Mouse (Mus musculus): ENCODE measurements around the gene Ebi3. TPM values are rescaled to one million over a fixed set of nuclear protein-coding genes. Genes with fewer than 3 reads are reported as not detected.

The Ebi3 gene
- polyA plus RNA-seq, 2 experiments, result 3.0 to 4.1 TPM

DNA sequence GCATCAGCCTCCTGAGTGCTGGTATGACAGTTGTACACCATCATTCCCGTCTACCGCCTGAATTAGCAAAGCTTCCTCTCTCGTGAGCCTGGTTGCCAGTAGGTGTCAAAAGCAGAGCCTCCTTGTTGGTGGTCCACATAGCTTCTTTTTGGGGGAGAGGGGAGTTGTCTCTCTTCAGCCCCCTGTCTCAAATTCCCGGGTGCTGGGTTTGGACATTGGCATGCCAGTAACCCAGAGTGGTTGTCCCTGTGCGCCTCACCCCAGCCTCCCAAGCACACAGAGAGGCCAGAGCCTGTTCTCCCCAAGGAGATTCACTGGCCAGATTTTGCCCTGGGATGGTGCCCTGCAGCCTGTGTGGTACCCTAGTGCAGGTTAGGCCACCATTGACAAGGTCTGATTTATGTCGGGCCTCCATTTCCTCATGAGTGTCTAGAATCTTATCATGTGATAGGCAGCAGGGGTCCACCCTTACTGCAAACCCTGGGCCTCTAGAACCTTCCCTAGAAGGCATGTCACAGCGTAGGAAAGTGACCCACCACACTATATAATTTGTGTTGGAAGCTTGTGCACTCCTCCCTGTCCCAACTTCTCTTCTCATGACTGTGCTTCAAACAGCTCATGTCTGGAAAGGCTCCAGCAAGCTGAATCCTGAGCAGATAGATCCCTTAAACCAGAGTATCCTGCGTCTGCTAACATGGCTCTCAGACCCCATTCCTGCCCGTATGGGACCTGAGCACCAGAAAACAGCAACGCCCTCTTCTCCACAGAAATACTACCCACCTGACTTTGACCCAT is 7.7 kb downstream of the Ebi3 start:
- ATAC-seq (ENCODE audit: insufficient read depth) (no peak), DNase-seq (ENCODE audit: low read depth in 3 of 3, low spot score in 3 of 3) (no peak)
- H3K4me2 ChIP-seq (ENCODE audit: low read depth), result peak overlapping the region; percentile 73
- TF ChIP-seq EP300 (IDR thresholded peaks at IDR 0.05; ENCODE audit: low read depth) (no peak), CTCF (IDR thresholded peaks at IDR 0.05; ENCODE audit: low read depth) (no peak)
- peaks cover 6 to 20% of the 10 kb centered on the region in 2 experiments for H3K4me1 ChIP-seq (replicated peaks; ENCODE audit: control insufficient read depth in 2 of 2, insufficient read depth in 2 of 2, low read length in 1 of 2)
- WGBS (ENCODE audit: insufficient replicate concordance), result 58% methylated on average over 10 of the region's 10 CpGs
- H3K27me3 ChIP-seq (ENCODE audit: control insufficient read depth, insufficient read depth, low read length), result no peaks in the 10 kb centered on the region
- H3K4me3 ChIP-seq (ENCODE audit: insufficient read depth in 1 of 2, low read depth in 2 of 2, low read length in 2 of 2), result peak overlapping the region; percentile 56 to 78
- peak overlapping the region; percentile 69 for H3K27ac ChIP-seq
- H3K36me3 ChIP-seq (replicated peaks; ENCODE audit: control insufficient read depth, insufficient read depth, low read depth), result no peaks in the 10 kb centered on the region; the same call in none of the 2 replicates
- no peaks in the 10 kb centered on the region for H3K9me3 ChIP-seq (ENCODE audit: control insufficient read depth, low read length)
- peak overlapping the region; percentile 48 for H3K9ac ChIP-seq (replicated peaks)

- Histone ChIP-seq H3K4me2 (ENCODE audit: low read depth) (no peak overlapping the region), H3K9me3 (ENCODE audit: control insufficient read depth, low read length) (no peaks in the 10 kb centered on the region), H3K27me3 (ENCODE audit: control insufficient read depth, insufficient read depth, low read length) (no peaks in the 10 kb centered on the region), H3K9ac (replicated peaks) (no peak overlapping the region), H3K4me3 (ENCODE audit: insufficient read depth in 1 of 2, low read depth in 2 of 2, low read length in 2 of 2) (no peak overlapping the region), H3K27ac (no peak overlapping the region), H3K36me3 (replicated peaks; ENCODE audit: control insufficient read depth, insufficient read depth, low read depth) (no peaks in the 10 kb centered on the region; the same call in none of the 2 replicates), H3K4me1 (replicated peaks; ENCODE audit: control insufficient read depth in 2 of 2, insufficient read depth in 2 of 2, low read length in 1 of 2) (peaks cover 6 to 20% of the 10 kb centered on the region in 2 experiments)
- ATAC-seq (ENCODE audit: insufficient read depth), result no peak
- no peak for DNase-seq (ENCODE audit: low read depth in 3 of 3, low spot score in 3 of 3)
- no peak for TF ChIP-seq CTCF (IDR thresholded peaks at IDR 0.05; ENCODE audit: low read depth)
- no peak for TF ChIP-seq EP300 (IDR thresholded peaks at IDR 0.05; ENCODE audit: low read depth)
Observed at GRCm38 (mm10) chr17:55960791-55961190, 8.4 kb downstream of the Ebi3 start.

DNA sequence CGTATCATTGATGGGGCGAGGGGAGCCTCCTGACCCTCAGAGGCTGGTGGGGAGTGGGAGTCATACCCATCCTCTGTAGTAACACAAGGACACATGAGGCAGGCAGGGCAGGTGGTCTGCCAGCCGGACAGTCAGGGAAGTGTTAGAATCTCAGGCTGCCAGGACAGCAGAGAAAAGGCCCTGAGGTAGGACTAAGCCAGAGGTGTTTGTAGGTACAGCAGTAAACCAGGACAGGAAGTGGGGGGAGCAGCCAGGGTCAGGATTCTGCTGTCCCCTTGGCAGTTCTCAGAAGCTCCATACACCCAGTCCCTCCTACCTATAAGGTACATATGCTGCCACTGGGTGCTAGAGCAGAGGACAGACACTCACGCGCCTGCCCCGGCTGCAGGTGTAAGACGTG is 9.2 kb downstream of the Ebi3 start:
- Histone ChIP-seq H3K4me1 (replicated peaks; ENCODE audit: control insufficient read depth in 2 of 2, insufficient read depth in 2 of 2, low read length in 1 of 2) (peaks cover 6 to 15% of the 10 kb centered on the region in 2 experiments), H3K27ac (no peak overlapping the region), H3K9me3 (ENCODE audit: control insufficient read depth, low read length) (no peaks in the 10 kb centered on the region), H3K9ac (replicated peaks) (no peak overlapping the region), H3K4me3 (ENCODE audit: insufficient read depth in 1 of 2, low read depth in 2 of 2, low read length in 2 of 2) (no peak overlapping the region), H3K27me3 (ENCODE audit: control insufficient read depth, insufficient read depth, low read length) (no peaks in the 10 kb centered on the region), H3K36me3 (replicated peaks; ENCODE audit: control insufficient read depth, insufficient read depth, low read depth) (peaks cover 2% of the 10 kb centered on the region), H3K4me2 (ENCODE audit: low read depth) (no peak overlapping the region)
- TF ChIP-seq EP300 (IDR thresholded peaks at IDR 0.05; ENCODE audit: low read depth) (no peak), CTCF (IDR thresholded peaks at IDR 0.05; ENCODE audit: low read depth) (no peak)
- DNase-seq (ENCODE audit: low read depth in 3 of 3, low spot score in 3 of 3) (no peak), ATAC-seq (ENCODE audit: insufficient read depth) (no peak)
- WGBS (ENCODE audit: insufficient replicate concordance), result 84% methylated on average over 7 of the region's 7 CpGs

DNA sequence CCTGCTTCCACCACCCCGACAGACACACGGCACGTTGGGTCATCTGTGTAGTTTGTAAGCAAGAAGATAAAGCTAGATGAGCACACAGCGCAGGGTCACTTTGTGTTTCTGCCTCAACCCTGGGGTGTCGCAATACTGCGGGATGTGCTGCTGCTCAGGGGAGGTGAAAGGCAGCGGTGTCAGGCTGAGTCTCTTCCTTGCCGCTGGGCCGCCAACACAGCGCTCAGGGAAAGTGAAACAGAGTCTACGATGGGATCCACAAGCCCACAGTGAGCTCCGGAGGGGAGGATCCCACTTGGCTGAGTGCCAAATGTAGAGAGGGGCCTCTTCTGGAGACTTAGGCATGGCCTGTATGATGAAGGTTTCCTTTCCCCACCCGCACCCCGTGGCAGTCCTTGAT is 10.7 kb downstream of the Ebi3 start:
- Histone ChIP-seq H3K27me3 (ENCODE audit: control insufficient read depth, insufficient read depth, low read length) (no peaks in the 10 kb centered on the region), H3K9ac (replicated peaks) (no peak overlapping the region), H3K4me2 (ENCODE audit: low read depth) (peak overlapping the region; percentile 15; the same call in 1 of the 2 replicates), H3K36me3 (replicated peaks; ENCODE audit: control insufficient read depth, insufficient read depth, low read depth) (peaks cover 3% of the 10 kb centered on the region), H3K4me1 (replicated peaks; ENCODE audit: control insufficient read depth in 2 of 2, insufficient read depth in 2 of 2, low read length in 1 of 2) (peaks cover 6 to 14% of the 10 kb centered on the region in 2 experiments), H3K27ac (no peak overlapping the region), H3K4me3 (ENCODE audit: insufficient read depth in 1 of 2, low read depth in 2 of 2, low read length in 2 of 2) (no peak overlapping the region), H3K9me3 (ENCODE audit: control insufficient read depth, low read length) (no peaks in the 10 kb centered on the region)
- DNase-seq (ENCODE audit: low read depth in 3 of 3, low spot score in 3 of 3) (no peak), ATAC-seq (ENCODE audit: insufficient read depth) (no peak)
- TF ChIP-seq CTCF (IDR thresholded peaks at IDR 0.05; ENCODE audit: low read depth) (no peak), EP300 (IDR thresholded peaks at IDR 0.05; ENCODE audit: low read depth) (no peak)
- 74% methylated on average over 14 of the region's 14 CpGs for WGBS (ENCODE audit: insufficient replicate concordance)

DNA sequence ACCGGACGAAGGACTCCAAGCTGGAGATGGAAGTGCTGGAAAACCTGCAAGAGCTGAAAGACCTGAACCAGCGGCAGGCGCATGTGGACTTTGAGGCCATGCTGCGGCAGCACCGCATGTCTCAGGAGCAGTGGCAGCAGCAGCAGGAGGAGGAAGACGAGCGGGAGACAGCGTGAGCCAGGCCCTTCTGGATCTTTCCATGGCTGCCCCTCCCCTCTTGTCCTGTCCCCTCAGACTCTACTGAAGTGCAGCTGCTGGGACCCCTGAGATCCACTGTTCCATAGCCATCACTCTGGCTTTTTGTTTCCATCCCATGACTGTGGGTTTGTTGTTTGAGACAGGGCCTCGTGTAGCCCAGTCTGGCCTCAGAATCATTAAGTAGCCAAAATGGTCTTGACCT is 12.1 kb downstream of the Ebi3 start:
- no peaks in the 10 kb centered on the region for H3K9me3 ChIP-seq (ENCODE audit: control insufficient read depth, low read length)
- TF ChIP-seq CTCF (IDR thresholded peaks at IDR 0.05; ENCODE audit: low read depth), result no peak
- TF ChIP-seq EP300 (IDR thresholded peaks at IDR 0.05; ENCODE audit: low read depth), result no peak
- H3K9ac ChIP-seq (replicated peaks), result no peak overlapping the region
- DNase-seq (ENCODE audit: low read depth in 3 of 3, low spot score in 3 of 3) (no peak), ATAC-seq (ENCODE audit: insufficient read depth) (no peak)
- no peak overlapping the region for H3K27ac ChIP-seq
- peaks cover 6 to 9% of the 10 kb centered on the region in 2 experiments for H3K4me1 ChIP-seq (replicated peaks; ENCODE audit: control insufficient read depth in 2 of 2, insufficient read depth in 2 of 2, low read length in 1 of 2)
- WGBS (ENCODE audit: insufficient replicate concordance), result 91% methylated on average over 10 of the region's 10 CpGs
- peaks cover 3% of the 10 kb centered on the region for H3K36me3 ChIP-seq (replicated peaks; ENCODE audit: control insufficient read depth, insufficient read depth, low read depth)
- no peak overlapping the region for H3K4me2 ChIP-seq (ENCODE audit: low read depth)
- no peak overlapping the region for H3K4me3 ChIP-seq (ENCODE audit: insufficient read depth in 1 of 2, low read depth in 2 of 2, low read length in 2 of 2)
- H3K27me3 ChIP-seq (ENCODE audit: control insufficient read depth, insufficient read depth, low read length), result peaks cover under 1% of the 10 kb centered on the region

Measured in liver, embryonic 14.5 days (tissue).